Mouse (Mus musculus): ENCODE results near the gene Tmem247.

DNA sequence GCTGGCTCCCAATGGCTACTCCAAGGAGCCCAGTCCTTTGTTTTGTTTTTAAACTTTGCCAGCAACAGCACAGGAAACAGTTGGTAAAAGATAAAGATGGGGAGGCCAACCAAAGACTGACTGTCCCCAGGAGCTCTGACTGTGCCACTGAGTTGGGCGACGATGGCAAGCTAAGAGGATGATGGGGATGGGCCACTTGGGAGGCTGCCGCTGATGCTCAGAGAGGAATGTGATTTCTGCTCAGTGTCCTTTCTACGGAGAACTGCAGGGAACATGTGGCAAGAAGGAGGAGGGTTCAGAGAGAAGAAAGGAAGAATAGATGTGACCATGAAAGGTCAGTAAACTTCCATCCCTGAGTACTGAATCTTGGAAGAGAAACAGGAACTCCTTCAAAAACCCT lies 22.0 kb upstream of the Tmem247 start:
- TF ChIP-seq POLR2A (IDR thresholded peaks at IDR 0.05; ENCODE audit: borderline replicate concordance, control insufficient read depth, low read depth, low read length) (no peak), CTCF (IDR thresholded peaks at IDR 0.05; ENCODE audit: control insufficient read depth, insufficient read depth, low read length) (no peak)
